Mouse (Mus musculus) thymus, postnatal 25 days (tissue): ENCODE results near the gene Trmt10b.
A peak's percentile ranks its signal among the peaks of the same experiment; 100 is the strongest.

ENCODE experiments used
- DNase-seq: peaks from one replicate; pipeline ENCODE4 v3.0.0; 2022

Gene Trmt10b

GRCm38 (mm10) chr4:45296662-45297564 is at the start of gene Trmt10b:
Gene Trmt10b (plus strand): TSS chr4:45297127.
- peak; percentile 79 for DNase-seq

GRCm38 (mm10) chr4:45251265-45251664 is 45.7 kb upstream of the Trmt10b start:
- no peak for DNase-seq

GRCm38 (mm10) chr4:45252861-45253262 is 44.1 kb upstream of the Trmt10b start:
- DNase-seq: no peak

- DNase-seq: no peak
These were observed 42.9 kb upstream of the Trmt10b start for GRCm38 (mm10) chr4:45253839-45254601.

DNA sequence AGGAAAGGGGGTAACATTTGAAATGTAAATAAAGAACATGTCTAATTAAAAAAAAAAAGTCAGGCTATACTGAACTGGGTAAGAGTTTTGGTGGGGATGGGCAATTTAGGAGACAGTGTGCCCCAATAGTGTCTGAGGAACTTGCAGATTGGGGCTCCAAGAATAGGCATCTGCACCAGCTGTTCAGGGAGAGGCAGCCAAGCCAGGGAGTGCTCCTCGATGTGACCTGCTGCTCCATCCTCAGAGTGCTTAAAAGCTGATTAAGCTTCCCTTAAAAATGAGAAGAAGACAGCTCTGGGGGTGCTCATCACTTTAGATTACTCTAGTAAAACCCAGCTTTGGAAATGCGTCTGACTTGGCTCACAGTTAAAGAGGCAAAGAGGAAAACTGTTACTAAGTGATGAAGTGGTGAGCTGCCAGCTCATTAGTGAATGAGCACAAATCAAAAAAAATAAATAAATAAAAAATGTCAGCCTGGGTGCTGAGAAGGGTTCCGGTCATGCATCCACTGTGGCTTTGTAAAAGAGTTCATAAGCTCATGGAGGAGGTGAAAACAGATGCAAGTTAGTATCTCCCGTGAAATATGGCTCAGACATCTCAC is 37.6 kb upstream of the Trmt10b start:
- no peak for DNase-seq

DNA sequence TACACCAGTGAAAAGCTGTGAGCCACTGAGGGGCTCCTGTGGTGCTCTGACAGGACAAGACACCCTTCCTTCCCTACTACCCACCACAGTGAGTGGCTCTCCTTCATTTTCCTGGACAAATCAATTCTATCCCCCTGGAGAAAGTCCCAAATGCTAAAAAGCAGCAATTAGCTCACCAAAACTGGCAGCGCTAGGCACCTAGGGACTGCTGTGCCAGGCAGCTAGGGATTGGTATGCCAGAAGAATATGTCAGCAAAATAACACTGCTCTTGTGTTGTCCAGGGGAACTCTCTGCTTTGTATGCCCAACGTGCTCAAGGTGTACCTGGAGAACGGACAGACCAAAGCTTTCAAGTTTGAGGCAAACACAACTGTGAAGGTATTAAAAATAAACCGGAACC is 35.4 kb upstream of the Trmt10b start:
- DNase-seq: no peak

GRCm38 (mm10) chr4:45267883-45268282 is 29.0 kb upstream of the Trmt10b start:
- peak; percentile 8 for DNase-seq

- DNase-seq: no peak
These were observed 25.9 kb upstream of the Trmt10b start for GRCm38 (mm10) chr4:45271041-45271452.

GRCm38 (mm10) chr4:45275770-45276169 is 21.2 kb upstream of the Trmt10b start:
- DNase-seq: no peak

DNA sequence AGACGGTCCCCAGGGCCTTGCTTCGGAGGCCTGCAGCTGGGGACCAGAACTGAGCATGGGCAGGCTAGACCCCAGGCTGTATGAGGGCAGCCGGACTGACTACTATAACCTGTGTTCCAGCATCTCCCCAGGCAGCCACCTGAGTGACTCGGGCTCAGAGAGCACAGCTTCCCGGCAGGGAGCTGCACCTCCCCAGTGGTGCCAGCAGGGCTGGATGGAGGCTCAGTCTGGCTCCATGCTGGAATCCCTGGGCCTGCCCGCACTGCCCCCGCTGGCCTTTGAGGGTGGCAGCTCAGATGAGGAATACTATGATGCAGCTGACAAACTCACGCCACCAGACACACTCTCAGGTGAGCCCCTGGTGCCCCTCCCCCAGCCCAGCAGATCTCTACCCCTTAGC is 17.6 kb upstream of the Trmt10b start:
- DNase-seq: no peak

- DNase-seq: peak; percentile 56
These were observed 16.9 kb upstream of the Trmt10b start for GRCm38 (mm10) chr4:45279981-45280548.

- DNase-seq: no peak
These were observed 10.6 kb upstream of the Trmt10b start for GRCm38 (mm10) chr4:45286318-45286717.

DNA sequence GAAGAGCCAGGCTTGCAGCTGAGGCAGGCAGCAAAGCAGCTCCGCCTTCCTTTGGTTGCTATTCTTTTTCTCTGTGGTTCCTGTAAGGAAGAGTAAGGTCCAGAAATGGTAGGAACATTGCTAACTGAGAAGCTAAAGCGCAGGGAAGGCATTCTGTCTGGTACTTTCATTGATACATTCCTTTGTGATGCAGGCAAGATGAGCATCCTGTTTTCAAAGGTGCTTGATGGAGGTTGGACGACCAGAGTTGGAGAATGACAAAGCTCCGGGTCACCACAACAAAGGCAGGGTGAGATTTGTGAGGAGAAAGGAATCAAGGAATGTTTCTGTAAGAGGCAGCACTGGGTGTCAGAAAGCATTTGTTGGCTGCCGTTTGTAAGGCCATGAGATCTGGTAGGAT is 9.0 kb upstream of the Trmt10b start:
- no peak for DNase-seq

DNA sequence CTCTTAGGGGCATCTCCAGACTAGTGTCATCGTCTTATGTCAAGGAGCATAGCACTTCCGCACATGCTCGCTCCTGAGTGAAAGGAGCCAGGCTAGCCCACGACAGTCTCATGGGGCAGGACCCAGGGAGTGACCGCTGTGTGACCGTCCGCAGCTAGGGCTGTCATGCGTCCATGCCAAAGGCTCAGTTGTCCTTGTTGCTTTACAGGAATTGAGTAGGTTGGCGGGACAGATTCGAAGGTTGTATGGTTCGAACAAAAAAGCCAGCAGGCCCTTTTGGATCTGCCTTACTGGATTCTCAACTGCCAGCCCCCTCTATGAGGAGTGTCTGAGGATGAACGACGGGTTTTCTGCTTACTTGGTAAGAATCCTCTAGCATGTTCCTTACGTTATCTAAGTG is 8.6 kb downstream of the Trmt10b start:
- no peak for DNase-seq

GRCm38 (mm10) chr4:45308046-45308445 is 11.1 kb downstream of the Trmt10b start:
- no peak for DNase-seq

DNA sequence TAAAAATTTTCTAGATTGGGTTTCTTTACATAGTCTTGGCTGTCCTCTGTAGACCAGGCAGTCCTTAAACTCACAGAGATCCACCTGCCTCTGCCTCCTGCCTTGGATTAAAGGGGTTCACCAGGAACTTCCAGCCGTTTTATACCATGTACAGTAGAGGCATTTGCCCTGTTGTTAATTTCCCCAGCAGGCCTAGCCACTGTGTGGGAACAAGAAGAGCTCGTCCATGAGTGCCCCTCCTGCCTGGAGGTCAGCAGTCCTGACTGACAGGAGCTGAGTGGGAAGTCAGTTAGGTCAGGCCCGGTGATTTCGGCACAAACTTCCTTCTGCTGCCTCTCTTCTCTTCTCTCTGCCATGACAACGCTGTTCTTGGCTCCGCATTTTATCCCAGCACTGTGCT is 11.7 kb downstream of the Trmt10b start:
- DNase-seq: no peak

DNA sequence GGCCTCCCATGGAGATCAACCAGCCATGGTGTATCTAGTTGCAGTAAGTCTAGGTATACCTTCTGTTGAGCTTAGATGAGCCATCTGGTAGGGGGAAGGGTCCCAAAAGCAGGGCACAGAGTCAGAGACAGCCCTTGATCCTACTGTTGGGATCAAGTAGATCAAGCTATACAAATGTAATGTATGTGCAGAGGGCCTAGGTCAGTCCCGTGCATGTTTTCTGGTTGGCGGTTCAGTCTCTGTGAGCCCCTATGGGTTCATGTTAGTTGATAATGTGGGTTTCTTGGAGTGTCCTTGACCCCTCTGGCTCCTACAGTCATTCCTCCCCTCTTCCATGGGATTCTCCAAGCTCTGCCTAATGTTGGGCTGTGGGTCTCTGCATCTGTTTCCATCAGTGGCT is 14.1 kb downstream of the Trmt10b start:
- no peak for DNase-seq

DNA sequence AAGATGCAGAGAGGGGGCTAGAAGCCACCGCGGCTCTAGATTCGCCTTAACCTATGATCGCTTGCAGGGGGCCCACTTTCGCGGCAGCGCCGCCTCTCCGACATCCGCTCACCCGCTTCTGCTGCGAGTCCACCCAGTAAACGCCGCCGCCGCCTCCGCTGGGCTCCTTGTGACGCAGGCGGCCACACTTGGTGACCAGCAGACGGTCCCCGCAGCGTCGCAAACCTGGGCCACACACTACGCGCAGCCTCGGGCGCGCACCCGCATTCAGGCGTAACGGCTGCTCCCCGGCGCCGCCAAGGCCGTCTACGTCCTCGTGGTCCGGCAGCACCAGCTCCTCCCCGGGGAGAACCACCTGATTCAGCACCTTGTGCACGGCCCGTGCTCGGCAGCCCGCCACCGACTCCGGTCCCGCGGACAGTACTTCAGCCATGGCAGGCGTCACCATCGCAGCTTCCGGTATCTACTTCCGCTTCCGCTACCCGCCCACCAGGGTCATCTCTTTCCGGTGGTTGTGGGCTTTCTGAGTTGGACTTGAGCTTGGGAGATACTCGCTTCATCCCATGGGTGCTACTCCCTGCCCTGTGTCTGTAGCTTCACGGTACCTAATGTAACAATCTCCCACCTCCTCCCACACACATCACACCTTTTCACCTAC is 23.4 kb downstream of the Trmt10b start:
- peak; percentile 80 for DNase-seq

DNA sequence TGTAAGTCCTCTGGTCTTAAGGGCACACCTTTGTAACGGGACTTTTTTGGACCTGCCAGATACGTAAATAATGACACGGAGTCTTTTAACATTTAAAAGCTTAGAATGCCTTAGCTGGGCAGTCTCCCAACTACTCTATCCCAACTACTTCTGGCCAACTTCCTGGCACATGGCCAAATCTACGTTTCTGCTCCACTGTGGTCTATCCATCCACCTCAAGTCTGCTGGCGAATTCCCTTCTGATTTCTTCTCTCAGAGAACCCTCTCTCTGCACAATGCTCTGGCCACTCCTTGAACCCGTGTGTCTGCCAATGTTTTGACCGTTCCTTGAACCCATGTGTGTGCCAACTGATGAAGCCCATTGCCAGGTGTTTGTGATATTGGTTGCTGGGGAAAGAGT is 34.2 kb downstream of the Trmt10b start:
- no peak for DNase-seq

DNA sequence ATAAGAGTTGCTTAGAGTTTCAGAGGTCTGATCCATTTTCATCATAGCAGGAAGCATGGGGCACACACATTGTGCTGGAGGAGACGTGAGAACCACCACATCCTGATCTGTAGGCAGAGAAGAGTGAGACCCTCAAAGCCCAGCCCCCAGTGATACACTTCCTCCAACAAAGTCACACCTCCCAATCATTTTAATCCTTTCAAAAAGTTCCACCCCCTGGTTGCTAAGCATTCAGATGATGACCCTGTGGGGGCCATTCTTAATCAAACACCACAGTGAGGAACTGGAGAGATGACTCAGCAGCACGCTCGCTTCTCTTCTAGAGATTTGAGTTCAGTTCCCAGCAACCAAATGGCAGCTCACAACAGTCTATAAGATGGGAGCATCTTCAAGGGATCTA is 35.5 kb downstream of the Trmt10b start:
- DNase-seq: no peak

GRCm38 (mm10) chr4:45341226-45341625 is 44.3 kb downstream of the Trmt10b start:
- no peak for DNase-seq

- peak; percentile 97 for DNase-seq
These were observed 44.8 kb downstream of the Trmt10b start, which contains the start of gene Dcaf10 for GRCm38 (mm10) chr4:45341669-45342249. Gene Dcaf10 (plus strand): TSS chr4:45342101.
